ENCODE assay signal across 14 mouse cellular contexts in the genomic region with DNA sequence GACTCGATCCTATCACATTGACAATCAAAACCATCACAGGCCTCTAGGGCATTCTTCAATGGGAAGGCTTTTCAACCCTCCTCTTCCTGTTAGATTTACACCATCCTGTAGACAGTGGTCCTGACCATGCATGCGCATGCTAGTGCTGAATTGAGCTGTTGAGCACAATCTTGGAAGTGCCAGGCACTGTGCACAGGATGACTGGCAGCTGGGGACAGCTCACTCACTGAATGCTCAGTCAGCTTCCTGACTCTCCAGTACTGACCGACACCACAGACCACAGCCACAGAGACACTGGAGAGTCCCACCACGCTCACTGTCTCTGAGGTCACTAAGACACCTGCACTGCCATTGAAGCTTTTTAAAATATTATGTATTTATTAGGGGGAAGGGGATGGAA. TPM values are rescaled to one million over a fixed set of nuclear protein-coding genes. Genes with fewer than 3 reads are reported as not detected.
A peak's percentile ranks its signal among the peaks of the same experiment; 100 is the strongest.
DNase-seq lines count a peak whose midpoint lies in the region; ATAC-seq and TF ChIP-seq lines count a peak whose summit lies in the region.
"Had no signal": no experiment of that assay in that cellular context is flagged by ENCODE, and none has a peak within 500 bp of the region (broad histone marks: within the 10 kb centered on the region; RNA-seq: fewer than 3 reads in every experiment).

No protein-coding gene starts in this region.

- no peak for TF ChIP-seq EP300 in liver, postnatal 0 days (IDR thresholded peaks at IDR 0.05; ENCODE audit: low read depth)

- TF ChIP-seq CTCF in liver, postnatal 0 days (IDR thresholded peaks at IDR 0.05; ENCODE audit: low read depth) = no peak

- H3K4me3 ChIP-seq in liver, postnatal 0 days (ENCODE audit: low read depth, low read length) = no peak overlapping the region
- H3K4me3 ChIP-seq: erythroblast, embryonic 14.5 days had no signal

- ATAC-seq in common myeloid progenitor, adult 5-6 weeks (replicated peaks; ENCODE audit: low read depth, poor library complexity, severe bottlenecking) = peak; percentile 69
- ATAC-seq in liver, postnatal 0 days = peak; percentile 11; the same call in 1 of the 2 replicates
- ATAC-seq: hindbrain, postnatal 0 days had no signal

- H3K36me3 ChIP-seq in liver, postnatal 0 days (replicated peaks; ENCODE audit: insufficient read depth, low read length) = no peaks in the 10 kb centered on the region

- H3K9ac ChIP-seq in liver, postnatal 0 days (replicated peaks) = no peak overlapping the region
- H3K9ac ChIP-seq: lung, embryonic 14.5 days had no signal

- DNase-seq in 416B (ENCODE audit: low read depth) = peak; percentile 95
- peak; percentile 63 for DNase-seq in CD4-positive helper T cell, adult 2 months (ENCODE audit: low read depth, low spot score)
- no peak for DNase-seq in liver, postnatal 0 days
- no peak for DNase-seq in layer of hippocampus, postnatal 36 days
- DNase-seq in left cerebral cortex, adult 9 months (ENCODE audit: low spot score in 2 of 2) = no peak
- DNase-seq in urinary bladder, postnatal 25 days (ENCODE audit: low spot score) = no peak
- DNase-seq: cerebellum, adult 2 months; kidney, postnatal 10 days; left cerebral cortex, postnatal 4 days; lung, embryonic 14.5 days; right cerebral cortex, postnatal 14 days had no signal

- WGBS in liver, postnatal 0 days (ENCODE audit: insufficient replicate concordance) = 44% methylated on average over 4 of the region's 4 CpGs

- H3K9me3 ChIP-seq in liver, postnatal 0 days (ENCODE audit: low read length) = no peaks in the 10 kb centered on the region

- peaks cover 9% of the 10 kb centered on the region for H3K4me1 ChIP-seq in liver, postnatal 0 days (ENCODE audit: insufficient read depth)

- peak overlapping the region; percentile 59; the same call in 1 of the 2 replicates for H3K27ac ChIP-seq in liver, postnatal 0 days (ENCODE audit: low read depth)
- H3K27ac ChIP-seq: hindbrain, postnatal 0 days had no signal

- 0 out of 2 replicates have a peak overlapping the region, but pooled peaks have one; percentile 1 for H3K4me2 ChIP-seq in liver, postnatal 0 days (ENCODE audit: low read depth, low read length)
- H3K4me2 ChIP-seq: lung, embryonic 14.5 days had no signal

- H3K27me3 ChIP-seq in liver, postnatal 0 days (ENCODE audit: insufficient read depth, low read length) = no peaks in the 10 kb centered on the region

RNA-seq across cellular contexts. Expression of a gene that starts 9.8 kb away (rescaled TPM):
- total RNA-seq in common myeloid progenitor, adult 5-6 weeks (2017) = 10.8 and 11.8 TPM in 2 replicates
- 1.1 TPM in 2 replicates for polyA plus RNA-seq in liver, postnatal 0 days (2015; fragmentation: Nextera tagmentation; extraction: Ambion mirVana)
- total RNA-seq in layer of hippocampus, postnatal 36 days (2021) = 10 to 100 TPM; 23.0 to 23.1 TPM

RNA-seq across cellular contexts. Expression of a gene that starts 25.8 kb away (rescaled TPM):
- total RNA-seq in common myeloid progenitor, adult 5-6 weeks (2017) = 4.9 and 11.2 TPM in 2 replicates
- polyA plus RNA-seq in liver, postnatal 0 days (2015; fragmentation: Nextera tagmentation; extraction: Ambion mirVana) = 4.3 and 4.4 TPM in 2 replicates
- total RNA-seq in layer of hippocampus, postnatal 36 days (2021) = 1 to 10 TPM; 4.9 to 5.0 TPM

RNA-seq across cellular contexts. Expression of a gene that starts 25.9 kb away (rescaled TPM):
- 21.7 and 23.2 TPM in 2 replicates for total RNA-seq in common myeloid progenitor, adult 5-6 weeks (2017)
- 1.4 and 1.7 TPM in 2 replicates for polyA plus RNA-seq in liver, postnatal 0 days (2015; fragmentation: Nextera tagmentation; extraction: Ambion mirVana)
- 10 to 100 TPM; 16.8 TPM for total RNA-seq in layer of hippocampus, postnatal 36 days (2021)

RNA-seq across cellular contexts. Expression of a gene that starts 54.3 kb away (rescaled TPM):
- 80.5 and 106 TPM in 2 replicates for total RNA-seq in common myeloid progenitor, adult 5-6 weeks (2017)
- polyA plus RNA-seq in liver, postnatal 0 days (2015; fragmentation: Nextera tagmentation; extraction: Ambion mirVana) = 24.4 and 24.7 TPM in 2 replicates
- 100 to 1,000 TPM in 1 of 2 experiments, 10 to 100 TPM in 1; 84.1 to 103 TPM for total RNA-seq in layer of hippocampus, postnatal 36 days (2021)

Comparison
In these comparisons a context has a peak if more than half of its experiments do, and no peak if none do; other contexts are left out.
1. DNase-seq: peak in 416B (single experiment) and CD4-positive helper T cell, adult 2 months (single experiment); none in liver, postnatal 0 days (single experiment), layer of hippocampus, postnatal 36 days (0 of 2), left cerebral cortex, adult 9 months (0 of 2) and urinary bladder, postnatal 25 days (single experiment).